Mouse (Mus musculus): ENCODE measurements around the gene Frg2f1.
"Not testable (repeated sequence)": the region's sequence is repeated elsewhere in the genome, so short reads cannot be mapped to it uniquely, and the experiment has no call there.

The Frg2f1 gene

GRCm38 (mm10) chr4:119539031-119539824, at the start of gene Frg2f1:
Frg2f1 (minus strand) TSS chr4:119539529.
- DNase-seq, result peak; percentile 93

GRCm38 (mm10) chr4:119588037-119588436, 48.7 kb upstream of the Frg2f1 start:
- DNase-seq, result no peak

DNA sequence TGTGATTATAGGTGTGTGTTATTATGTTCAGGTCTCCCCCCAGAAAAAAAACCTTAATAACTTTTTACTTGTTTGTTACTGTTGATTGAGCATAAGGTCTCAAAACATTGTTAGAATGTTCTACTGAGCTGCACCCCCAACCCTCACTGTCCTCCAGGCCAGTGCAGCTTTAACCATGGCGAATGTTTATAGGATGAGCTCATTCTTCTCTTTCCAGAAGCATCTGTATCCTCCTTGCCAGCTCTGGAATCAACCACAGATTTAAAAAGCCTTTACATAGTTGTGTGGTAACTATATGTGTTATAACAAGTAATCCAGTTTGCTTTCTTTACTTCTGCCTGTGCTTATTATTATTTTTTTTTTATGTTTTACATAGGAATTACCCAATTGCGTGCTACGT, 36.1 kb upstream of the Frg2f1 start:
- no peak for DNase-seq

DNA sequence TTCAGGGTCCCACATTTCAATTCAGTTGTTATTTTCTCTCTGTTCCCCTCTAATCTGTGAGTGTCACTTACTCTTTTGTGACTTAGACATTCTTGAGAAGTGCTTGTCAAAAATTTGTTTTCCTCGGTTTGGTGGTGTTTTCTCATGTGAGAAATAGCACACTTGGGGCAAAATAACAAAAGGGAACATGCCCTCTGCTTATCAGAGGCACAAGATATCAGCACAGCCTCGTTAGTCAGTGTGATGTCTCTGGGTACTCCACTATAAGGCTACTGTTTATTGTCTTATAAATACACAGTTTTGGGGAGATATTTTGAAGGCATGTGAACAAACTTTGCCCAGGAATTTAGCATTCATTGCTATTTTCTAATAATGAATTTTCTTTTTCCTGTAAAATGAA, 35.2 kb upstream of the Frg2f1 start:
- DNase-seq, result no peak

DNA sequence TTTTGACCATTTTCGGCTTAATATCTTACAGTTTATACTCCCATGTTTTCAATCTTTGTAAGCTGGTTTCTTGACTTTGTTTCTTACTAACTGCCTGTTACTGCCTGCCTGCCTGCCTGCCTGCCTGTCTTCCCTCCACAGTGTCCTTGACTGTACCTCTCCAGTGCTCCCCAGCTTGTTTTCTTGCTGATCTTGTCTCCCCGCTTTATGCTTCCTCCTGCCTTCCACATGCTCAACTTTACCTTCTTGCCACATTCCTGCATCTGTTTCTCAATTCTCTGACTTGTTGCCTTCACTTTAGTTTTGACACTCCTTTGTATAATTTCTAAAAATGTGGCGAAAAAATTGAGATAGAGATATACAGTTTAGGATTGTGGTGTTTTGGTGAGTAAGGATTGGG, 33.4 kb upstream of the Frg2f1 start:
- no peak for DNase-seq

- no peak for DNase-seq
Observed at GRCm38 (mm10) chr4:119566322-119566835, 27.1 kb upstream of the Frg2f1 start.

DNA sequence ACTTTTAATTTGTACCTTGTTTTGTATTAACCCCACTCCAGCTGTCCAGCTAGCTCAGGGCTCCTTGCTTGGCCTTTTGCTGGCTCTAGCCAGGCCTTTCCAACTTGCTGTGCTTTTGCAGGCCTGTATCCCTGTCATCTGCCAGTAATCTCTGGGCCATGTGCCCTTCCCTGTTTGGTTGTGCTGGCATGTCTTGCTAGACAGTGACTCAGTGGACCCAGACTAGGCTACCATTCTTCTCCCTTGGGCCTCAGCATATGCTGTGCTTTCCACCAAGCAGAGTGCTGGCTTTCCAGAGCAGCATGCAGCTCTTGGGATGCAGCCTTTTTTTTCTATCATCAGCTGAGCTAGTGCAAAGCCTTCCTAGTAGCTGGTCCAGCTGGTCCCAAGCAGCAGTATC, 23.8 kb upstream of the Frg2f1 start:
- DNase-seq, result no peak

DNA sequence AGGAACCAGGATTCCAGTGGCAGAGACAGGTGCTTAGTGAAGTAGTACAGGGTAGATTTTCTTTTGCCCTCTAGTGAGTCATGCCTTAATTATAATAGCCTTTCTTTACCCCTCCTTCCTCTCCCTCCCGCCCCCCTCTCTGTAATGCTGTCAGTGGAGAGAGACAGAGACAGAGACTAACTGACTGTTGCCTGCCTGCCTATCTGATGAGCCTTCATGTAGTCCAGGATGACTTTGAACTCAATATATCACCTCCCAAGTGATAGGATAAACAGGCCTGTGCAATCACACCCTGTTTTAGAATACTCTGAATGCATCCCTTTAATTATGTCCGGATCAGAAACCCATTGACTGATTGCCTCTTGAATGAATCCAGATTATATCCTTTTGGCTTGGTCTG, 16.1 kb upstream of the Frg2f1 start:
- DNase-seq, result no peak

DNA sequence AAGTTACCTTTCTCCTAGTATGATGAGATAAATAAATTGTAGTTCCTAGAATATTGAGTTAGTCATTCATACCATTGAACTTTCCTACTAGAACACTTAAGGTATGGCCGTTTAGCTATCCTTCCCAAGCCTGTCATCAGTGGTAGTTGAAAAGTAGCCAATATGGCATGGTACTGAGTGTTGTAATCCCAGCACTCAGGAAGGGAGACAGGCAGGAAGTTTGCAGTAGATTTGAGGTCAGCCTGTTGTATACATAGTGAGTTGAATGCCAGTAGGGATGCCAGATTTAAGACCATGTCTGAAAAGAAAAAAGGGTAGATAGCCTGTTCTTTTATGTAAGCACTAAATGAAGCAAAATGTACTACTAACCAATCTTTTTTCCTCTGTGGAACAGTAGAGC, 11.5 kb upstream of the Frg2f1 start:
- DNase-seq, result no peak

DNA sequence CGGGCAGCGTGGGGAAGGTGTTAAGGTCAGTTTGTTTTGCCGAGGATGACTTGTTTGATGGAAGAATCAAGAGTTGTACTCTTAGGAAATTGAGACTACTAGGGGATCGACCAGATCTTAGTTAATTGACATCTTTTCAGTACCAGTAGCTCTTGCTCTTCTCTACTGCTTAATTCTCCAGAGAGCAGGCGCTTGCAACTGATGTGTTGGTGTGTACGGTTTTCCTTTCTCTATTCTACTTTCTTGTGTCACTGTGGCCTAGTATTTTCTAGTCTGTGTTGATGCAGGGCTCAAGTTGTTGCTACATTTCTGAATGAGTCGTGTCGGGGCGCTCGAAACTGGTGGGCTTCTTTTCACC, 1.2 kb upstream of the Frg2f1 start:
- no peak for DNase-seq

DNA sequence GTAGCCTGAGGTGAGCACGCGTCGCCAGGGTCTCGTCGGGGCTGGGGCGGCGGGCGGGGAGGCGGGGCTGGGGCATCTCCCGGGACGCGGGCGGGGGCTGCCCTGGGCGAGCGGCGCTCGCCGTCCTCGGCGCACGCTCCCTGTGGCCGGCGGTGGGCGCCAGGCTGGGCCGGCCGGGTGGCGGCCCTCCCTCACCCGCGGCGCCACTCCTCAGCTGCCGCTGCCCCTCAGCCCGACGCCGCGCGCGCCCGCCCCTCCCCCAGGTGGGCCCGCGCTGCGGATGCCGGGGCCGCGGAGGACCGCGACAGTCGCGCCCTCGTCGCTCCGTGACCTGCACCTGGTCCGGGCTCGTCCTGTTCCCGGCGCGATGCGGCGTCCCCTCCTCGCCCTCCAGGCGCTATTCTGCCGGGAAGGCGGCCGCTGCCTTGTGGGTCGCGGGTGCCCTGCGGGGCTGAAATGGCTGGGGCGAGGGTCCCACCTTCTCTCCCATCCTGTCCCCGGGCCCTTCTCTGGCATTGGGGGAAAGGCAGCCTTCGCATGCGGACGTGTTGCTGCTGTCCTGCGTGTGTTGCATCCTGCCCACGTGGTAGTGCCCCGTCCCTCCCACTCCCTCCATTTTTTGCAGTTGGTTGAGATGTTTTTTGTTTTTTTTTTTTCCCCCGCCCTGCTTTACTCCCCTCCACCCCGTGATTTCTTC, 655 bp upstream of the Frg2f1 start:
- peak; percentile 46 for DNase-seq

DNA sequence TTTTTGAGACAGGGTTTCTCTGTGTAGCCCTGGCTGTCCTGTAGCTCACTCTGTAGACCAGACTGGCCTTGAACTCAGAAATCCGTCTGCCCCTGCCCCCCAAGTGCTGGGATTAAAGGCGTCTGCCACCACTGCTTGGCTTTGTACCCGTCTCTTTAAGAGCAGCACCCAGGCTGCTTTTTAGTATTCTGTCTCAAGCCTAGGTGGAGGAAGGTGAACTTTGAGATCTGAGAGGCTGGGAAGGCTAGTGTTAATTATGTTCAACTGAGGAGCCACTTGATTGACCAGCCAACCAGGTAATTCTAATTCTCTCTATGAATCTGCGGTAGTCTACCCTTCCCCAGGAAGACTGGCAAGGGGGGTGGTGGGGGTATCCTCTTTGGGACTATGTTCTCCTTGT, 1.9 kb downstream of the Frg2f1 start:
- DNase-seq, result no peak

- not testable (repeated sequence) for DNase-seq
Observed at GRCm38 (mm10) chr4:119536615-119537014, 2.7 kb downstream of the Frg2f1 start, which contains the start of gene Foxj3. Foxj3 (plus strand) TSS chr4:119537004.

GRCm38 (mm10) chr4:119535103-119535502, 4.2 kb downstream of the Frg2f1 start:
- DNase-seq, result no peak

- no peak for DNase-seq
Observed at GRCm38 (mm10) chr4:119531813-119532212, 7.5 kb downstream of the Frg2f1 start.

GRCm38 (mm10) chr4:119526329-119526845, 12.9 kb downstream of the Frg2f1 start:
- no peak for DNase-seq

- DNase-seq, result no peak
Observed at GRCm38 (mm10) chr4:119524466-119524865, 14.9 kb downstream of the Frg2f1 start.

- DNase-seq, result no peak
Observed at GRCm38 (mm10) chr4:119524010-119524409, 15.3 kb downstream of the Frg2f1 start.

DNA sequence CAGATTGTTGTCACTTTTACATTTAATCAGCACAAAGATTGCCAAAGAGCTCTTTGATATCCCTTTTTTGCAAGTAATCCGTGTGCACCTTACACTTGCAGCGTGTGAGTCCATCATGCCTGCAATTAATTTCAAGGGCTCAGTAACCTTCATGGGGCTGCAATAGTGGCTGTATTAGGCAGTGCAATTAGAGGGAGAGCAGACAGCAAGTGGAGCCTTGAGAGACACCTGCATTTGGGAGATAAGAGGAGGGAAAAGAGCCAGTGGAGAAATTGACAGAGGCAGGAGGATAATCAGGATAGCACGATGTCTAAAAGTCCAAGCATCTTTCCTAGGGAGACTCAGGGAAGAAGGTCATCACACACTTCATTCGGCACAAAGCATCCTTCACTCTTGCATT, 15.8 kb downstream of the Frg2f1 start:
- DNase-seq, result no peak

- no peak for DNase-seq
Observed at GRCm38 (mm10) chr4:119512731-119513141, 26.6 kb downstream of the Frg2f1 start.

DNA sequence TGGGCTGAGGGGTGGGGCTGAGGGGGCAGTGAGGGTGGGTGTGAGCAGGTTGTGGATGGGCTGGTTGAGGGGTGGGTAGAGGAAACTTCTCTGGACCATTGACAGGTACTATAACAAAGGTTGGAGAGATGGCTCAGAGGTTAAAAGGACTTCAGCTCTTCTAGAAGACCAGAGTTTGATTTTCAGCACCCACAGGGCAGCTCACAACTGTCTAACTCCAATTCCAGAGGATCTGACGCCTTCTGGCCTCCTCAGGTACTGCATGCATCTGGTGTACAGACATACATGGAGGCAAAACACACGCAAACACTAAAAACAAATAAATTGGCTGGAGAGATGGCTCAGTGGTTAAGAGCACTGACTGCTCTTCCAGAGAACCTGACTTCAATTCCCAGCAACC, 27.7 kb downstream of the Frg2f1 start:
- DNase-seq, result no peak

DNA sequence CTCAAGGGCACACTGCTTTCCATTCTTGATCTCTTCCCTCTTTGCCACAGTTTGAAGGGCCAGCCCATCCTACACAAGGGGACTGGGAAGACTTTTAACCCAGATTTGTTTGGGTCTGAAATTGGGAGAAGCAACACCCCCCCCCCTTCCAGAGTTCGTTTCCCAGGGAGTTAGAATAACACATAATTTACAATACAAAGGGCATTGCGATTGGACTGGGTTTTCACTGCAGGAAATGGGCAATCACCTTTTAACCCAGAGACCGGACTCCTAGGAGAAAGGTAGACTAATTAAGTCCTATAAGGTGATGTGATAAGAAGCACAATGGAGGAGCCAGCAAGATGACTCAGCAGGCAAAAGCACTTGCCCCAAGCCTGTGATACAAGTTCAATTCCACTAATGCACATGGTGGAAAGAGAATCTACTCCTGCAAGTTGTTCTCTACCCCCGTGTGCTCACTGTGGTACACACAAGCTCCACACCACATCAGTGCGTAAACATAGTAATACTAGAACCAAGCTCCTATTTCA, 40.9 kb downstream of the Frg2f1 start:
- DNase-seq, result no peak

- DNase-seq, result no peak
Observed at GRCm38 (mm10) chr4:119492933-119493327, 46.4 kb downstream of the Frg2f1 start.

All from cerebellum, adult 11 months (tissue).